Mouse (Mus musculus): ENCODE measurements around the gene Vwc2l.

DNA sequence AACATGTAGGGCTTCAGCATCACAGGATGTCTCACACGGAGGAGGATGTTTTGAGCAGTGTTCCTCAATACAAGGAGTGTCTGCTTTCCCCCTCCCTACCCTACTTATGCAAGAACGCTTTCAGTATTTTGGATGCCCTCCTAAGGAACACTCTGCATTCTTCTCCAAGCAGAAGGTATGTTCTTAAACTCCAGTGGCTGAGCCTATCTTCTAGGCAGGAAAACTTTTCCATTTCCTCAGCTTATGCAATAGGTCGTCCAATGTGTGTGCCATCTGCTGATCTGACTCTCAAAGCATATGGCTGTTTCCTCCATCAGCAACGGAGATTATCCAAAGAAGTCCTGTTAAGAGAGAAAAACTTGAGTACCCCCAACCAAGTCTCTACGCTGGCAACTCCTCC, 25.2 kb upstream of the Vwc2l start:
- no peak for TF ChIP-seq POLR2A (IDR thresholded peaks at IDR 0.05; ENCODE audit: control insufficient read depth, low read depth, low read length)
- TF ChIP-seq CTCF (IDR thresholded peaks at IDR 0.05; ENCODE audit: control insufficient read depth, insufficient read depth, insufficient replicate concordance, low read depth, low read length): no peak

Data from testis, adult 2 months (tissue).